Mouse (Mus musculus) left cerebral cortex, adult 8-10 months (tissue): Measurements from ENCODE around the gene Gsg1. TPM values are rescaled to one million over a fixed set of nuclear protein-coding genes. Genes with fewer than 3 reads are reported as not detected.

ENCODE experiments used
- DNase-seq, 2 experiments: peaks; one replicate each; pipeline ENCODE4 v3.0.0; 2022; ENCODE audit warnings: low spot score in 2 of 2
- total RNA-seq, 4 experiments: library from RNA; stranded (reverse); gene quantifications; 2 replicates each; pipeline ENCODE4 v1.2.4; 2022

The Gsg1 gene
- total RNA-seq, 4 experiments from 2014 or later: not detected

- DNase-seq: no peak
Observed at GRCm38 (mm10) chr6:135261124-135261523, 7.0 kb upstream of the Gsg1 start.

GRCm38 (mm10) chr6:135260435-135260834, 6.3 kb upstream of the Gsg1 start:
- DNase-seq: no peak

GRCm38 (mm10) chr6:135252728-135253077, 1.4 kb downstream of the Gsg1 start:
- DNase-seq: peak; percentile 69 to 80

- no peak for DNase-seq
Observed at GRCm38 (mm10) chr6:135251849-135252727, 2.1 kb downstream of the Gsg1 start.

GRCm38 (mm10) chr6:135250926-135251699, 3.0 kb downstream of the Gsg1 start:
- no peak for DNase-seq

GRCm38 (mm10) chr6:135249846-135250531, 4.2 kb downstream of the Gsg1 start:
- DNase-seq: peak in 1 of 2 experiments; percentile 29

- no peak for DNase-seq
Observed at GRCm38 (mm10) chr6:135247861-135248260, 6.3 kb downstream of the Gsg1 start.

GRCm38 (mm10) chr6:135245586-135245985, 8.6 kb downstream of the Gsg1 start:
- no peak for DNase-seq

GRCm38 (mm10) chr6:135240361-135240760, 13.8 kb downstream of the Gsg1 start:
- no peak for DNase-seq

- no peak for DNase-seq
Observed at GRCm38 (mm10) chr6:135238211-135238610, 15.9 kb downstream of the Gsg1 start.

- DNase-seq: no peak
Observed at GRCm38 (mm10) chr6:135237326-135237725, 16.8 kb downstream of the Gsg1 start.

- no peak for DNase-seq
Observed at GRCm38 (mm10) chr6:135236576-135236975, 17.6 kb downstream of the Gsg1 start.

- no peak for DNase-seq
Observed at GRCm38 (mm10) chr6:135235742-135236141, 18.4 kb downstream of the Gsg1 start.

- DNase-seq: peak in 1 of 2 experiments; percentile 77
Observed at GRCm38 (mm10) chr6:135232443-135233182, 21.5 kb downstream of the Gsg1 start.

GRCm38 (mm10) chr6:135230586-135230985, 23.6 kb downstream of the Gsg1 start:
- DNase-seq: no peak

- DNase-seq: no peak
Observed at GRCm38 (mm10) chr6:135228465-135228941, 25.6 kb downstream of the Gsg1 start.

- DNase-seq: no peak
Observed at GRCm38 (mm10) chr6:135223786-135224416, 30.2 kb downstream of the Gsg1 start.

GRCm38 (mm10) chr6:135219916-135220315, 34.2 kb downstream of the Gsg1 start:
- no peak for DNase-seq

GRCm38 (mm10) chr6:135218330-135218729, 35.8 kb downstream of the Gsg1 start:
- no peak for DNase-seq

- no peak for DNase-seq
Observed at GRCm38 (mm10) chr6:135212666-135213065, 41.5 kb downstream of the Gsg1 start.

GRCm38 (mm10) chr6:135211169-135211568, 43.0 kb downstream of the Gsg1 start:
- DNase-seq: no peak
